Mouse (Mus musculus): ENCODE results near the gene Ell3.
A peak's percentile ranks its signal among the peaks of the same experiment; 100 is the strongest.
"Not testable (repeated sequence)": the region's sequence is repeated elsewhere in the genome, so short reads cannot be mapped to it uniquely, and the experiment has no call there.

The Ell3 gene

DNA sequence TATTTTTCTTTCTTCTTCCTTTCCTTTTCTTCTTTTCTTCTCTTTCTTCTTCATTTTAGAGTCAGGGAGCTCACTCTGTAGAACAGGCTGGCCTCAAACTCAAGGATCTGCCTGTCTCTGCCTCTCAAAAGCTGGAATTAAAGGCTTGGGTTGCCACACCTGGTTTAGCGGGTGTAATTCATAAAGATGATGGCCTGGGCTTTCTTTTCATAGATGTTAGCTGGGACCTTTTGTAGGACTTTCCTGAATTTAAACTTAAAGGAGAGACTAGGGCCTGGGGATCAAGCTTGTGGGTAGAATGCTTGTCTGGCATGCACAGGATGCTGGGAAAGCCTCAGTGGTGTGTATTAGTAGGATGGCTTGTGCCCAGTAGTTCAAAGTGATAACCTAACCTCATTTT is at the start of gene Ell3:
Ell3 (minus strand) TSS at position 101 of the 400 bp plus-strand sequence.
- no peak for DNase-seq (ENCODE audit: low read depth, low spot score)

GRCm38 (mm10) chr2:121484403-121484802 is 40.3 kb upstream of the Ell3 start:
- not testable (repeated sequence) for DNase-seq (ENCODE audit: low read depth, low spot score)

GRCm38 (mm10) chr2:121483576-121483975 is 39.5 kb upstream of the Ell3 start:
- DNase-seq (ENCODE audit: low read depth, low spot score) = no peak

GRCm38 (mm10) chr2:121480916-121481315 is 36.8 kb upstream of the Ell3 start:
- DNase-seq (ENCODE audit: low read depth, low spot score) = not testable (repeated sequence)

- no peak for DNase-seq (ENCODE audit: low read depth, low spot score)
Measured at GRCm38 (mm10) chr2:121480498-121480897, 36.4 kb upstream of the Ell3 start.

DNA sequence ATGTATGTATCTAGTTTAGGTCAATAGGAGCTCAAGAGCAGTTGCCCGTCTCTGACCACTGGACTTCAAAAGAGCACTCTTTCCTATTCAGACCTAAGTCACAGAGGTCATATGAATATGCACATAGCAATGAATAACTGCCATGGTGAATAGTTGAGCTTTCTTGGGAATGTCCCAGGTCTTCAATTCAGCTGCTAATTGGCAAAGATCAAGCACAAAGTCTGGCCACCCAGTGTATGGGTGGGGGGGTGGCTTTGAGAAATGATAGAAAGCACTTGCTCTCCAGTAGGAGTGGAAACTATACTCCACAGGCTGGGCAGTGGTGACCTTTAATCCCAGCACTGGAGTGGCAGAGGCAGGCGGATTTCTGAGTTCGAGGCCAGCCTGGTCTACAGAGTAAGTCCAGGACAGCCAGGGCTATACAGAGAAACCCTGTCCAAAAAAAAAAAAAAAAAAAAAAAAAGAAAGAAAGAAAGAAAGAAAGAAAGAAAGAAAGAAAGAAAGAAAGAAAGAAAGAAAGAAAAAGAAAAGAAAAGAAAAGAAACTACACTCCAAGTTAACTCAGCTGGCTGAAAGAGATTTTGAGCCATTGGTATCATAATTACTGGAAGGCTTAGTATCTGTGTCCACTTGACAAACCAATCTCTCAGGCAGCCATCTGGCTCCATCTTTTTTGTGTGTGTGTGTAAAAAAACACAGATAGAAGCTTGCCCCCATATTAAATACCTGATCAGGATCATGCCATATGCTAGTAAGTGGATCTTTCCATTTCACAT is 33.6 kb upstream of the Ell3 start:
- no peak for DNase-seq (ENCODE audit: low read depth, low spot score)

GRCm38 (mm10) chr2:121475306-121475705 is 31.2 kb upstream of the Ell3 start:
- DNase-seq (ENCODE audit: low read depth, low spot score) = not testable (repeated sequence)

DNA sequence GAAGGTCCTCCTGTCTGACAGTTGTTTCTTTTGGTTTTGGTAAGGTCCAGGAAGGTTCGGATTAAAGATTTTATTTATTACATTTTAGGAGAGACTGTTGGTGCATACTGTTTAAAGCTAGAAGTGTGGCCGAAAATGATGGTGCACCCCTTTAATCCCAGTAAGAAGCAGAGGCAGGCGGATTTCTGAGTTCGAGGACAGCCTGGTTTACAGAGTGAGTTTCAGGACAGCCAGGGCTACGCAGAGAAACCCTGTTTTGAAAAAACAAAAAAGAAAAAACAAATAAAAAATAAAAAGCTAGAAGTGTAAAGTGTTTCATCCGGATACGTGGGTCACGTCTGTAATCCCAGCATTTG is 30.1 kb upstream of the Ell3 start:
- no peak for DNase-seq (ENCODE audit: low read depth, low spot score)

DNA sequence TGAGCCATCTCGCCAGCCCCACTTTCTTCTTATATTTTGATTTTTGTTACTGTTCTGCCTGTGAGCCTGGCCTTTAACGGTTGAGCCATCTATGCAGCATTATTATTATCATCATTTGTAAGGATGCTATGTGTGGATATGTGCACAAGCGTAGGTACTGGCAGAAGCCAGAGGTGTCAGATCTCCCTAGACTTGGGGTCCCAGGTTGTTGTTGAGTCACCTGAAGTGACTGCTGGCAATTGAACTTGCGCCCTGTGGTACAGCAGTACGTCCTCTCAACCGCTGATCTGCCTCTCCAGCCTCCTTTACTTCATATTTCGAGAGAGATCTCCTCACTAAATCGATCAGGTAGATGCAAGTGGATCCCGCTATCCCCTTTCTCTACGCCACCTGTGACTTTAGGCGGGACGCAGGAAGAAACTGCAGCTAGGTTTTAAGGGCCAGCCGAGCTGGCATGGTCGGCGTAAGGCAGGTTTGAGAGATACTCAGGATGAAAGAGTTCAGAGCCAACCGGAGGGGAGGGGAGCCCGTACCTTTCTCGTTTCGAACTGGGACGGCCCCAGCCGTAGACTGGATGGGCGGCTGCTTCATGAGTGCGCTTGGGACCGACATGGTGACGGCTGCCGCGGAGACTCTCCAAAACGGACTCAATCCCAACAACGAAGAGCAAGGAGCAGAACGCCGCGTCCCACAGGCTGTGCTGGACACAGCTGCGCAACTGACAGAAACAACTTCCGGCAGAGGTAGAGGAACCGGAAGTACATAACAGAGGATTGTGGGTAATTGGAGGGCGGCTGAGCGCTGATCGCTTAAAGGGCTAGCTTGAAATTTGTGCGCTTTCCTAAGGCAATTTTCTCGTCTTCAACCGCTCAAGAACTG is 29.5 kb upstream of the Ell3 start, which contains the start of gene Mfap1b:
Mfap1b (minus strand) TSS at position 767 of the 879 bp plus-strand sequence.
- DNase-seq (ENCODE audit: low read depth, low spot score) = peak; percentile 53

DNA sequence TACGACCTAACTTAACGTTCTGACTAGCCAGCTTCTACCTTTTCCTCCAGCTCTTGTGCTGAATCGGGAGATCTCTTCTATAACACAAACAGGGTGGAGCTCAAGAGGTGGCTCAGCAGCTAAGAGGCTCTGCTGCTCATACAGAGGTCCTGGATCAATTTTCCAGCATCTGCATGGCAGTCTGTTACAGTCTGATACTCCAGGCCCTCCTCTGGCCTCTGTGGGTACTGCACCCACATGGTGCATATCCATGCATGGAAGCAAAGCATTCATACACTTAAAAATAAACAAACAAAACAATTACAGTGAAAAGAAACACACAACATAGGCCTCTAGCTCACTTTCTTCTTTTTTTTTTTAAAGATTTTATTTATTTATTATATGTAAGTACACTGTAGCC is 28.7 kb upstream of the Ell3 start:
- DNase-seq (ENCODE audit: low read depth, low spot score) = not testable (repeated sequence)

DNA sequence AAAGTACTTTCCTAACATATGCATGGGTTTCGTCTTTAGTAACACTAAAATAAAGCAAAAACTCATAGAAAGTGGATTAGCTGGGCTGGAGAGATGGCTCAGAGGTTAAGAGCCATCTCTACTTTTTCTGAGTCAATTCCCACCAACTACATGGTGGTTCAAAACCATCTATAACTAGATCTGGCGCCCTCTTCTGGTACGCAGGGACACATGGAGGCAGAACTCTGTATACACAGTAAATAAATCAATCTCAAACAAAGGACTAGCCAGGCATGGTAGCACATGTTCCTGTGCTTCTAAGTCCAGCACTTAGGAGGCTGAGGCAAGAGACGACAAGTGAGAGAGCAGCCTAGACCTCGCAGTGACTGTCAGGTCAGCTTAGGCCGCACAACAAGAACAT is 24.9 kb upstream of the Ell3 start:
- not testable (repeated sequence) for DNase-seq (ENCODE audit: low read depth, low spot score)

DNA sequence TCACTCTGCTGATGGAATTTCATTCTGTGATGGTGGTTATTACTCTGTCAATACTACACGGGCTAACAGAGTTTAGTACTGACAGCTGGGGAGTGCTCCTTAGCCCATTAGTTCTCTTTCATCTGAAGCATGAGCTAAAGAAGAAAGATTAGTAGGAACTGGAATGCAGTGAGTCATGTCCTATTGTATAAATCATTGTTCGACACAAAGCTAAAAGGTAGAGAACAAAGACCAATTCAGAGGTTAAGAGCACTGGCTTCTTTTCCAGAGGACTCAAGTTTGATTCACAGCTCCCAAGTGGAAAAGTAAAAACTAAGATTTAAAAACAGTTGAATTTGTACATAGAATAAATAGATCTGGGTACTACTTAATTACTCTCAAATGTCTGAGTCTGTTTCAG is 16.0 kb upstream of the Ell3 start:
- DNase-seq (ENCODE audit: low read depth, low spot score) = no peak

DNA sequence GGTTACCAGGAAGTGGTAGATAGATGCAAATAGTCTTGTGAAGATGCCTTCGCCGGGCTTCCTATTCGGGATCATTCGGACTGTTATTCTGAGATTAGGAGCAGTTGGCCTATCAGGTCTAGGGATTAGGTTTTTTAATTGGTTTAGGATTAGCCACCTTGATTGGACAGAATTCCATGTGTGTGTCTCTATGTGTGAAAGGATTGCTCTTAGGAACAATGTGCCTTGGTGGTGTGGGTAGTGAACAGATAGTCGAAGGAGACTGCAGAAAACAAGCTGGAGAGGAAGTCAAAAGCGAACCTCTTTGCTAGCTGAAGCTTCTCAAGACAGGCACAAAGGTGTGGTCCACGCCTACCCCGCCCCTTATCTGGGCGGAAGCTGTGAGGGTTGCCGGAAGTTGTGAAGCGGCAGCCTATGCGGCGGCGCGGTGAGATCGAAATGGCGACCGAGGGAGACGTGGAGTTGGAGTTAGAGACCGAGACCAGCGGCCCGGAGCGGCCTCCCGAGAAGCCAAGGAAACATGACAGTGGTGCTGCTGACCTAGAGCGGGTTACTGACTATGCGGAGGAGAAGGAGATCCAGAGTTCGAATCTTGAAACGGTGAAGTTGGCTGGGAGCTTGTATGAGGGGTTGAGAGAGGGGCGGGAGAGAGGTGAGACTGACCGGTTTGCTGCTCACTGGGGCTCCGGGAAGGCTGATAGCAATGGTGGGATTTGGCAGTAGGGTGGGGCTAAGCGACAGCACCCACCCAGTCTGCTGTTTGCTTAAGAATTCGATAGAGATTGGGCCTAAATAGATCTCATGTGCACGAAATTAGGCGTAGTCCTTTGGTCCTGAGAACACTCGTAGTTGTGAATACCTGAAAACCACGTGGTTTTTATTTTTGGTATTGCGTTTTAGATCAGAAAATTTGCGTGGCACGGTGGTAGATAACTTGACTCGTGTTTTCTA is 12.9 kb upstream of the Ell3 start, which contains the start of gene Serinc4:
Serinc4 (minus strand) TSS at position 90 of the 951 bp plus-strand sequence.
- peak; percentile 65 for DNase-seq (ENCODE audit: low read depth, low spot score)

DNA sequence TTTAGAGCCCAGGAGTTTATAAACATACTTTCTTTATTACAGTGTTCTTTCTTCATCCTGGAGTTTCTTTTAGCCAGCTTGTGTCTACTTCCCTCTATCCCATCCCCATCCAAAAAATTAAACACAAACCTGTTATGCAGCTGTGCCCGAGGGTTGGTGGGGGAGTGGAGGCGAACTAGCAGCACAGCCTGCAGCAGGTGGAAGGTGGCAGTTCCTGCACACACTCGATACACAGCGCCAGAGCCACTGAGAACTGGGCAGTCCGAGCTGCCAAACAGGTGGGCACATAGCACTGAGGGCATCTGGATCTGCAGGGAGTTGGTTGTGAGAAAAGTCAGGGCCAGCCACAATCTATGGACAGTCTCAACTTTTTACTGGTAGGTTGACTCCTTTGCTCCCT is 11.5 kb upstream of the Ell3 start:
- DNase-seq (ENCODE audit: low read depth, low spot score) = no peak

GRCm38 (mm10) chr2:121453917-121454316 is 9.8 kb upstream of the Ell3 start:
- DNase-seq (ENCODE audit: low read depth, low spot score) = no peak

- DNase-seq (ENCODE audit: low read depth, low spot score) = no peak
Measured at GRCm38 (mm10) chr2:121452990-121453389, 8.9 kb upstream of the Ell3 start, which contains the start of gene Hypk. Gene Hypk, plus strand, starts transcription at chr2:121453290.

DNA sequence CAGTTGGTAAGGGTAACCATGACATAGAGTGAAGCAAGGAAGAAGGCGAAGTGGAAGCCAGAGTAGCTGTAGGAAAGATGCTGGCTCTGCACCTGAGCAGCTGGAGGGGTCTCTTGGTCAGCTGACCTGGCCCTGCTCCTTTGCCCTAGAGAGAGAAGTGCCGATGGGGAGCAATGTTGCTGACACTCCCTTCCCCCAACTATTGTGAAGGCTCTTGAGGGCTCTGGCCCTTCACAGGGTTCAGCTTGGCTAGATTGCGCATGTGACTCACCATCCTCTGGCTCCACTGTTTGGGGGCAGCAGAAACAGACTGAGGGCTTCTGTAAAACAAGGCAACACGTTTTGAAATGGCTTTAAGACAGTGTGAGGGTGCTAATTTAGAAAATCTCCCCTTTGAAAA is 8.3 kb upstream of the Ell3 start:
- DNase-seq (ENCODE audit: low read depth, low spot score) = no peak

GRCm38 (mm10) chr2:121450093-121450492 is 6.0 kb upstream of the Ell3 start:
- no peak for DNase-seq (ENCODE audit: low read depth, low spot score)

DNA sequence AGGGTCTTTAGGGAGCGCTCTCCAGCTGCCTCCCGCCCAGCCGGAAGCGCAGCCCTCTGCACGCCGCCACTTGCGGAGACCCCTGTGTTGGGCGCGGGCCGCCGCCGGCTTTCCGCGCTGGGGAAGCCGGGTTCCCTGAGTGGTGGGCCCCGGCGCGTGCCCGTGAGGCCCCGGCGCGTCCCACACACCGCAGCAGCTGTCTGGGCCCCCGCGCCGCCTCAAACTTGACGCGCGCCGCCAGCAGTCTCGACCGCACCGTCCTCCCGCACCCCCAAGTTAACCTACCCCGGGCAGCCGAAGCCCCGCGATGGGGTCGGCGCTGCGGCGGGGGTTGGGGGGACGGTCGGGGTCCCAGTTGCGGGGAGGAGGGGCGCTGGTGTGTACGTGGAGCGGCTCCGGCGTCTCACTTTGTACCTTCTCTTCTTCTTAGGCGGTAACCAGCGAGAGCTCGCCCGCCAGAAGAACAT is 5.5 kb upstream of the Ell3 start:
- no peak for DNase-seq (ENCODE audit: low read depth, low spot score)

GRCm38 (mm10) chr2:121448739-121449535 is 4.9 kb upstream of the Ell3 start, which contains the start of gene Serf2:
Gene Serf2, plus strand, starts transcription at chr2:121449195.
- DNase-seq (ENCODE audit: low read depth, low spot score) = peak; percentile 98

All from WW6 (cell line).